Mouse (Mus musculus): ENCODE results near the gene Mknk2.

- TF ChIP-seq POLR2A (IDR thresholded peaks at IDR 0.05; ENCODE audit: borderline replicate concordance, extremely low read depth, insufficient read depth, insufficient read length, poor library complexity, severe bottlenecking) = no peak
- TF ChIP-seq CTCF (IDR thresholded peaks at IDR 0.05; ENCODE audit: borderline replicate concordance, extremely low read depth, insufficient read depth, insufficient read length) = no peak
Measured at GRCm38 (mm10) chr10:80674851-80675404, 3.0 kb downstream of the Mknk2 start.

All from brain, embryonic 14.5 days (tissue).